Mouse (Mus musculus) bone marrow macrophage, adult 2 months (primary cell): ENCODE results near the gene Troap. TPM values are rescaled to one million over a fixed set of nuclear protein-coding genes. Genes with fewer than 3 reads are reported as not detected.

Experiments used
- H3K27ac ChIP-seq: 2 replicates; pipeline ENCODE4 v1.5.1; 2012; ENCODE audit warnings: low read depth, low read length; ENCODE audit not compliant: insufficient read depth
- H3K4me1 ChIP-seq: 2 replicates; pipeline ENCODE4 v1.6.1; 2012; ENCODE audit warnings: low read length; ENCODE audit not compliant: control insufficient read depth, insufficient read depth
- H3K4me3 ChIP-seq: 2 replicates; pipeline ENCODE4 v1.5.1; 2012; ENCODE audit warnings: mild to moderate bottlenecking, low read length, moderate library complexity; ENCODE audit not compliant: insufficient read depth
- CTCF ChIP-seq: IDR thresholded peaks from 2 replicates; pipeline ENCODE4 v1.5.1; 2012; ENCODE audit warnings: low read depth, mild to moderate bottlenecking, low read length, moderate library complexity
- POLR2A ChIP-seq: IDR thresholded peaks from 2 replicates; pipeline ENCODE4 v1.6.1; 2012; ENCODE audit warnings: mild to moderate bottlenecking, low read depth, low read length, borderline replicate concordance
- polyA plus RNA-seq: library from polyadenylated mRNA; stranded (reverse); fragments of >200 nt; gene quantifications from 2 replicates; pipeline ENCODE4 v1.2.4, GENCODE M21; 2012; ENCODE audit not compliant: missing spikeins, insufficient read depth, insufficient read length

Troap gene
- polyA plus RNA-seq, 1 experiment, result 15.6 TPM

GRCm38 (mm10) chr15:99083867-99084557, 9.6 kb downstream of the Troap start:
- TF ChIP-seq POLR2A (no peak), CTCF (no peak)
- Histone ChIP-seq H3K4me3 (no peak overlapping the region), H3K4me1 (no peaks in the 10 kb centered on the region), H3K27ac (no peak overlapping the region)

GRCm38 (mm10) chr15:99084618-99085017, 10.2 kb downstream of the Troap start:
- TF ChIP-seq CTCF (no peak), POLR2A (no peak)
- Histone ChIP-seq H3K4me1 (no peaks in the 10 kb centered on the region), H3K4me3 (no peak overlapping the region), H3K27ac (no peak overlapping the region)

DNA sequence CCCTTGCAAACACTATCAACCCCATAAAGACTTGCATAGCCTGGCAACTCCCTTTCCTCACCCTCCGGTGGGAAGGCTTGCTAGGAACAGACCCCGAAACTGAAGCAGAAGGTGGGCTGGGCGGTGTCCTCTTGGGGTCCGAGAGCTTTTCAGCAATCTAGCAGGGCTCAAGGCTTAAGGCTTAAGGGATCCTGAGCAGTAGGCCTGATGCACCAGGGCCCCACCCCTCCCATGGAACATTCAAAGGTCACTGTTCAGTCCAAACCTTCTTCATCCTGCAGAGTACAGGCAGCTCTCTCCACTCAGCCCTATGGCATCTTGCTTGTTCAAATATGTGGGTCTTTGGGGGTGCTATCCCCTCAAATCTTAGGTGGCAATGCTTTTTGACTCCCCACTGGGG, 11.6 kb downstream of the Troap start:
- H3K4me3 ChIP-seq, result no peak overlapping the region
- H3K4me1 ChIP-seq, result no peaks in the 10 kb centered on the region
- no peak for TF ChIP-seq POLR2A
- no peak for TF ChIP-seq CTCF
- no peak overlapping the region for H3K27ac ChIP-seq

DNA sequence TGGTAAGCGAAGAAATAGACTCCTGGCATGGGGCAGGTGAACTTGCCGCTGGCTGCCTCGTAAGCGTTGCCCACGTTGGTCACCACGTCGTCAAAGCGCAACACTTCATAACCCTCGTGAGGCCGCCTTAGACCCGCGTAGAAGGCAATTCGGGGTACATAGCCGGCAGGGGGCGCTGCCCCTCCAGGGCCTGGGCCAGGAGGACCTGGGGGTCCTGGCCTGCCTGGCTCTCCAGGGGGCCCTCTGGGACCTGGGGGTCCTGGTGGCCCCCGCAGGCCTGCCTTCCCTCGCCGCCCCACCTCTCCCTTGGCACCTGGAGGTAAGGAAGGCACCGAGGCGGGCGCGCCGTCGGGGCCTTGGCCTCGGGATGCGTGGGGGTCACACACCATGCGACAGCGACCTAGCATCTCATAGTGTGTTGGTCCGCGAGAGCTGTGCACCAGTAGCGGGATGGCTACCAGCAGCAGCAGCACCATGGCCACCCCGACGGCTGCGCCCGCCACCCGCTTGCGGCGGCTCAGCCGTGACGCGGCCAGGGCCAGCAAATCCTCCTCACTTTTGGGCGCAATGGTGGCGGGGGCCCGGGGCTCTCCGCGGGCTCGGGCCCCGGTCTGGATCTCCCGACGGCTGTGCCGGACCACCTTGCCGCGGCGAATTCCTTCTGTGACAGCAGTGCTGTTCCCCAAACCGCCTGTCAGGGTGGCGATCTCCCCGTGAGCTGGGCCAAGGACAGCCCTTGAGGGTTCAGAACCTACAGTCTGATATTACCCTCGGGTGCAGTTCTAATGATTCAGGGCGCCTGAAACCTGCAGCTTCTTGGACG, 13.1 kb downstream of the Troap start, which contains the start of gene C1ql4:
C1ql4 (minus strand) TSS at position 565 of the 823 bp plus-strand sequence.
- peak within 1 kb of the TSS; percentile 37 for H3K4me3 ChIP-seq
- no peak for TF ChIP-seq POLR2A
- TF ChIP-seq CTCF, result 0 out of 2 replicates have a peak, but pooled peaks have one; percentile 19
- H3K27ac ChIP-seq, result no peak within 1 kb of the TSS
- H3K4me1 ChIP-seq, result no peaks in the 10 kb centered on the region

GRCm38 (mm10) chr15:99088292-99088691, 13.9 kb downstream of the Troap start:
- Histone ChIP-seq H3K27ac (no peak overlapping the region), H3K4me1 (no peaks in the 10 kb centered on the region), H3K4me3 (peak overlapping the region; percentile 37)
- peak; percentile 18; the same call in 1 of the 2 replicates for TF ChIP-seq CTCF
- TF ChIP-seq POLR2A, result no peak

- H3K4me3 ChIP-seq, result peak overlapping the region; percentile 11; the same call in 1 of the 2 replicates
- TF ChIP-seq POLR2A (no peak), CTCF (no peak)
- no peak overlapping the region for H3K27ac ChIP-seq
- H3K4me1 ChIP-seq, result no peaks in the 10 kb centered on the region
These were observed 14.7 kb downstream of the Troap start for GRCm38 (mm10) chr15:99089069-99089468.

- Histone ChIP-seq H3K4me1 (no peaks in the 10 kb centered on the region), H3K4me3 (peak within 1 kb of the TSS; percentile 63)
These were observed 18.5 kb downstream of the Troap start, which contains the start of gene Dnajc22 for GRCm38 (mm10) chr15:99092870-99093269. TSS of gene Dnajc22 (plus strand) at chr15:99093170.

DNA sequence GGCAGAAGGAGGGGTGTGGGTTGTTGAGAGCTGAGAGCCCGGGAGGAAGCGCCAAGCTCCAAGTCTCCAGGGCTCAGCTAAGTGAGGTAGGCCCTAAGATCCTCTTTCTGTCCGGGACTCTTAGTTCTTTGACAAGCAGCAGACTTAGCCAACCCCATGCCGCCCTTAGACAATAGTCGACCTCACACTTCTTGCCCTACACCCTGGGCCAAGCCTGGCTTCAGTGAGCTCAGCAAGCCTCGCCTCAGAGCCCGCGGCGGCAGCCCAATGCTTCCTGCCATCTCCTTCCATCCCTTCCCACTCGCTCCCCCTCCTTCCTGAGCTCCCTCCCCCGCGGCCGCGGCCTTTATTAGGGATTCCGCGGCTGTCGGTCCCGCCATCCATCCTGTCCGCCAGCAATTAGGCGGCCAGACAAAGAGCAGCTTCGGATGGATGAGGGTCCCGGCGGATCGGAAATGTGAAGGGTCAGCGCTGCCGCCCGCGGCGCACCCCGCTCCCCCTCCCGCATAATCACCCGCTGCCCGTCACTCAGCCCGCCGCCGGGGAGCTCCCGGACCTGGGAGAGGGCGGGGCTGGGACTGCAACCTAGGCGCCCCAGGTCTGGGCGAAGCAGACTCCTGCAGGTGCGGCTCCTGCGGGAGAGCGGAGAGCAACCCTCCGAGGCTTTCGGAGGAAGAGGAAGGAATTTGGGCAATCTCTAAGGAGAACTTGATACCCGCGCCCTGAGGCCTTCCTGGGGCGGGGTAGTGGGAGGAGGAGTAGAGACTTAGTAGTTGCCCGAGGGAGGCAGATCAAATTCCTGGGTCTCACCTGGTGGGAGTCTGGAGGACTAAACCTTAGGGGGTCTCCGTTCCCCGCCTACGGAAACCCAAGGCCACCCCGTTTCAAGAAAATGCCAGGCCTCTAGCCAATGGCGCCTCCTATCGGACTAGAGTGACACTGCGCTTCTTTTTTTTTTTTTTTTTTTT, 19.2 kb downstream of the Troap start:
- Histone ChIP-seq H3K27ac (no peak overlapping the region), H3K4me3 (peak overlapping the region; percentile 63), H3K4me1 (no peaks in the 10 kb centered on the region)
- TF ChIP-seq CTCF (peak; percentile 95), POLR2A (no peak)

More at GRCm38 (mm10) chr15:99092870-99093269, 18.5 kb downstream of the Troap start, which contains the start of gene Dnajc22:
- H3K27ac ChIP-seq, result no peak within 1 kb of the TSS
- no peak for TF ChIP-seq POLR2A
- no peak for TF ChIP-seq CTCF
